Mouse (Mus musculus) gastrocnemius, postnatal 14 days (tissue): Measurements from ENCODE around the gene Cdhr2. TPM values are rescaled to one million over a fixed set of nuclear protein-coding genes. Genes with fewer than 3 reads are reported as not detected.

Experiments
- DNase-seq: peaks from one replicate; pipeline ENCODE4 v3.0.0; 2021; ENCODE audit warnings: mixed read lengths
- intact Hi-C: fragments of 180-260 bp; cut with DNase I; formaldehyde crosslinking; loops from one replicate; pipeline ENCODE4 v1.15.1; 2025; ENCODE audit warnings: low total_unique reads
- total RNA-seq, 2 experiments: library from RNA; stranded (reverse); gene quantifications; 2 replicates each; pipeline ENCODE4 v1.2.3; 2021

The Cdhr2 gene
- total RNA-seq, 2 experiments from 2014 or later, result not detected

- DNase-seq, result no peak
These were observed 46.9 kb downstream of the Cdhr2 start for GRCm38 (mm10) chr13:54748190-54748589.

GRCm38 (mm10) chr13:54748721-54749060 is 47.4 kb downstream of the Cdhr2 start:
- intact Hi-C loops, result no loop called here
- DNase-seq, result no peak

More at GRCm38 (mm10) chr13:54748190-54748589, 46.9 kb downstream of the Cdhr2 start:
- intact Hi-C loops, result no loop called here

GRCm38 (mm10) chr13:54749061-54749863 is 48.0 kb downstream of the Cdhr2 start:
- intact Hi-C loops, result no loop called here
- peak; percentile 39 for DNase-seq

GRCm38 (mm10) chr13:54749864-54750411 is 48.7 kb downstream of the Cdhr2 start, which contains the start of gene Gprin1:
Gene Gprin1, minus strand, starts transcription at chr13:54749874.
- intact Hi-C loops, result no loop called here
- DNase-seq, result no peak

GRCm38 (mm10) chr13:54750699-54751098 is 49.4 kb downstream of the Cdhr2 start:
- peak; percentile 15 for DNase-seq
- intact Hi-C loops, result no loop called here

GRCm38 (mm10) chr13:54752656-54753055 is 51.4 kb downstream of the Cdhr2 start:
- no peak for DNase-seq
- intact Hi-C loops, result no loop called here

- intact Hi-C loops, result no loop called here
- DNase-seq, result no peak
These were observed 52.5 kb downstream of the Cdhr2 start for GRCm38 (mm10) chr13:54753733-54754132.

GRCm38 (mm10) chr13:54754169-54755080 is 53.2 kb downstream of the Cdhr2 start:
- intact Hi-C loops, result no loop called here
- no peak for DNase-seq

GRCm38 (mm10) chr13:54755201-54755830 is 54.1 kb downstream of the Cdhr2 start:
- no peak for DNase-seq
- intact Hi-C loops, result no loop called here

GRCm38 (mm10) chr13:54756156-54756712 is 55.0 kb downstream of the Cdhr2 start:
- intact Hi-C loops, result no loop called here
- no peak for DNase-seq

- no peak for DNase-seq
- intact Hi-C loops, result no loop called here
These were observed 56.0 kb downstream of the Cdhr2 start for GRCm38 (mm10) chr13:54757093-54757830.

GRCm38 (mm10) chr13:54758045-54758755 is 56.9 kb downstream of the Cdhr2 start:
- intact Hi-C loops, result no loop called here

GRCm38 (mm10) chr13:54758756-54759470 is 57.7 kb downstream of the Cdhr2 start:
- no peak for DNase-seq
- intact Hi-C loops, result no loop called here

More at GRCm38 (mm10) chr13:54758045-54758755, 56.9 kb downstream of the Cdhr2 start:
- DNase-seq, result peak; percentile 81

- DNase-seq, result no peak
These were observed 58.2 kb downstream of the Cdhr2 start for GRCm38 (mm10) chr13:54759496-54759895.

GRCm38 (mm10) chr13:54760164-54760795 is 59.0 kb downstream of the Cdhr2 start:
- no peak for DNase-seq
- intact Hi-C loops, result no loop called here

More at GRCm38 (mm10) chr13:54759496-54759895, 58.2 kb downstream of the Cdhr2 start:
- intact Hi-C loops, result no loop called here

- no peak for DNase-seq
- intact Hi-C loops, result no loop called here
These were observed 59.6 kb downstream of the Cdhr2 start for GRCm38 (mm10) chr13:54760906-54761305.
